In the genomic region with DNA sequence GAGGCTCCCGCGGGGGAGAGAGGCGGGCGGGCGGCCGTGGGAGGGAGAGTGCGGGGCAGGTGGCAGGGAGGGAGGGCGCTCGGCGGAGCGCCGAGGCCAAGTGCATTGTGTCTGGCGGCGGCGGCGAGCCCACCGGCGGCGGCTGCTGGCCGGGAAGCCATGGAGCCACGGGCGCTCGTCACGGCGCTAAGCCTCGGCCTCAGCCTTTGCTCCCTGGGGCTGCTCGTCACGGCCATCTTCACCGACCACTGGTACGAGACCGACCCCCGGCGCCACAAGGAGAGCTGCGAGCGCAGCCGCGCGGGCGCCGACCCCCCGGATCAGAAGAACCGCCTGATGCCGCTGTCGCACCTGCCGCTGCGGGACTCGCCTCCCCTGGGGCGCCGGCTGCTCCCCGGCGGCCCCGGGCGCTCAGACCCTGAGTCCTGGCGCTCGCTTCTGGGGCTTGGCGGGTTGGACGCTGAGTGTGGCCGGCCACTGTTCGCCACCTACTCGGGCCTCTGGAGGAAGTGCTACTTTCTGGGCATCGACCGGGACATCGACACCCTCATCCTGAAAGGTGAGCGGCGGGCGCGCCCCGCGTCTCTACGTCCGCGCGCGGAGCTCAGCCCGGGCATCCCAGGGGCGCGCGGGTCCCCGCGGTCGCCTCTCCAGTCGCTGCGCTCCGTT, we compare ENCODE assay signal across 9 mouse cellular contexts. TPM values are rescaled to one million over a fixed set of nuclear protein-coding genes. Genes with fewer than 3 reads are reported as not detected.
DNase-seq lines count a peak whose midpoint lies in the region; ATAC-seq lines count a peak whose summit lies in the region.
"Had no signal": no experiment of that assay in that cellular context is flagged by ENCODE, and none has a peak within 500 bp of the region (broad histone marks: within the 10 kb centered on the region; RNA-seq: fewer than 3 reads in every experiment).

A gene (plus strand): TSS at position 103 of the 669 bp plus-strand sequence.

- no peaks in the 10 kb centered on the region for H3K9me3 ChIP-seq in embryonic facial prominence, embryonic 13.5 days
- H3K9me3 ChIP-seq in hindbrain, embryonic 16.5 days (ENCODE audit: control insufficient read depth, low read length): no peaks in the 10 kb centered on the region
- no peaks in the 10 kb centered on the region for H3K9me3 ChIP-seq in liver, embryonic 11.5 days (ENCODE audit: control insufficient read depth, low read length)
- no peaks in the 10 kb centered on the region for H3K9me3 ChIP-seq in neural tube, embryonic 12.5 days

- H3K36me3 ChIP-seq in embryonic facial prominence, embryonic 13.5 days: no peaks in the 10 kb centered on the region
- H3K36me3 ChIP-seq in hindbrain, embryonic 16.5 days (ENCODE audit: control insufficient read depth, insufficient read depth, low read length): no peaks in the 10 kb centered on the region
- H3K36me3 ChIP-seq in liver, embryonic 11.5 days (ENCODE audit: control insufficient read depth, insufficient read depth, low read length): no peaks in the 10 kb centered on the region
- H3K36me3 ChIP-seq in neural tube, embryonic 12.5 days: no peaks in the 10 kb centered on the region

- peak within 1 kb of the TSS; percentile 73 for H3K4me3 ChIP-seq in embryonic facial prominence, embryonic 13.5 days
- H3K4me3 ChIP-seq in hindbrain, embryonic 16.5 days (ENCODE audit: low read length): peak within 1 kb of the TSS; percentile 60
- H3K4me3 ChIP-seq in liver, embryonic 11.5 days (ENCODE audit: low read depth, low read length): peak within 1 kb of the TSS; percentile 59
- H3K4me3 ChIP-seq in neural tube, embryonic 12.5 days: peak within 1 kb of the TSS; percentile 74

- H3K27ac ChIP-seq in embryonic facial prominence, embryonic 13.5 days: no peak within 1 kb of the TSS
- H3K27ac ChIP-seq in hindbrain, embryonic 16.5 days (ENCODE audit: low read depth, low read length): peak within 1 kb of the TSS; percentile 83
- no peak within 1 kb of the TSS for H3K27ac ChIP-seq in liver, embryonic 11.5 days (ENCODE audit: low read depth, low read length)
- peak within 1 kb of the TSS; percentile 62 for H3K27ac ChIP-seq in neural tube, embryonic 12.5 days

- H3K27me3 ChIP-seq in embryonic facial prominence, embryonic 13.5 days: peaks cover 54% of the 10 kb centered on the region
- no peaks in the 10 kb centered on the region for H3K27me3 ChIP-seq in hindbrain, embryonic 16.5 days (replicated peaks; ENCODE audit: control insufficient read depth, insufficient read depth, low read length)
- H3K27me3 ChIP-seq in liver, embryonic 11.5 days (replicated peaks; ENCODE audit: control insufficient read depth, insufficient read depth, low read length): peaks cover 39% of the 10 kb centered on the region
- H3K27me3 ChIP-seq in neural tube, embryonic 12.5 days (replicated peaks): no peaks in the 10 kb centered on the region; the same call in 1 of the 2 replicates

- H3K4me1 ChIP-seq in embryonic facial prominence, embryonic 13.5 days: no peaks in the 10 kb centered on the region
- peaks cover 12% of the 10 kb centered on the region for H3K4me1 ChIP-seq in hindbrain, embryonic 16.5 days (ENCODE audit: control insufficient read depth, insufficient read depth, low read depth, low read length)
- no peaks in the 10 kb centered on the region for H3K4me1 ChIP-seq in liver, embryonic 11.5 days (replicated peaks; ENCODE audit: control insufficient read depth, insufficient read depth, low read length)
- peaks cover 15% of the 10 kb centered on the region for H3K4me1 ChIP-seq in neural tube, embryonic 12.5 days

- peak; percentile 32; the same call in 1 of the 2 replicates for ATAC-seq in embryonic facial prominence, embryonic 13.5 days (ENCODE audit: insufficient number of reproducible peaks, insufficient read depth, low FRiP score, low TSS enrichment, low read depth)
- ATAC-seq in hindbrain, embryonic 16.5 days: peak; percentile 67
- ATAC-seq in liver, embryonic 11.5 days (replicated peaks; ENCODE audit: low FRiP score): peak; percentile 39; the same call in 1 of the 2 replicates
- ATAC-seq in neural tube, embryonic 12.5 days (ENCODE audit: low FRiP score, low read depth): peak; percentile 79

- DNase-seq in gastrocnemius, postnatal 14 days: peak; percentile 8
- no peak for DNase-seq in gastrocnemius, postnatal 25 days
- DNase-seq in adrenal gland, postnatal 10 days: peak; percentile 30
- peak; percentile 37 for DNase-seq in liver, embryonic 11.5 days (ENCODE audit: low spot score)
- DNase-seq in spleen, postnatal 36 days (ENCODE audit: low spot score in 2 of 2): no peak

- under 1% methylated on average over 68 of the region's 84 CpGs for WGBS in embryonic facial prominence, embryonic 13.5 days
- under 1% methylated on average over 74 of the region's 84 CpGs for WGBS in hindbrain, embryonic 16.5 days
- WGBS in liver, embryonic 11.5 days: under 1% methylated on average over 80 of the region's 84 CpGs
- WGBS in neural tube, embryonic 12.5 days: under 1% methylated on average over 79 of the region's 84 CpGs

- H3K4me2 ChIP-seq in embryonic facial prominence, embryonic 13.5 days: peak within 1 kb of the TSS; percentile 100
- peak within 1 kb of the TSS; percentile 89 for H3K4me2 ChIP-seq in hindbrain, embryonic 16.5 days (ENCODE audit: low read length)
- H3K4me2 ChIP-seq in liver, embryonic 11.5 days: peak within 1 kb of the TSS; percentile 87
- peak within 1 kb of the TSS; percentile 91 for H3K4me2 ChIP-seq in neural tube, embryonic 12.5 days (replicated peaks)

- intact Hi-C loops in gastrocnemius, postnatal 14 days (cut with DNase I; ENCODE audit: low total_unique reads): no loop called here

- peak within 1 kb of the TSS; percentile 74 for H3K9ac ChIP-seq in embryonic facial prominence, embryonic 13.5 days
- peak within 1 kb of the TSS; percentile 78 for H3K9ac ChIP-seq in hindbrain, embryonic 16.5 days (ENCODE audit: low read depth, low read length)
- peak within 1 kb of the TSS; percentile 25; the same call in 1 of the 2 replicates for H3K9ac ChIP-seq in liver, embryonic 11.5 days (ENCODE audit: low read depth, low read length)
- peak within 1 kb of the TSS; percentile 90 for H3K9ac ChIP-seq in neural tube, embryonic 12.5 days

RNA-seq across cellular contexts. Expression of the gene that starts here (rescaled TPM):
- under 1 TPM; 0.72 to 1.00 TPM for total RNA-seq in gastrocnemius, postnatal 14 days (2021)
- total RNA-seq in gastrocnemius, postnatal 25 days (2021): under 1 TPM; 0.20 to 0.27 TPM
- total RNA-seq in adrenal gland, postnatal 10 days (2021): 1 to 10 TPM; 4.4 to 4.9 TPM
- 4.7 and 6.8 TPM in 2 replicates for polyA plus RNA-seq in embryonic facial prominence, embryonic 13.5 days (2015; fragmentation: Nextera tagmentation; extraction: Ambion mirVana)
- polyA plus RNA-seq in hindbrain, embryonic 16.5 days (2015; fragmentation: Nextera tagmentation; extraction: Ambion mirVana): 26.5 and 29.4 TPM in 2 replicates
- 1.4 and 1.9 TPM in 2 replicates for polyA plus RNA-seq in liver, embryonic 11.5 days (2014; fragmentation: Nextera tagmentation; extraction: Ambion mirVana)
- polyA plus RNA-seq in neural tube, embryonic 12.5 days (2016; fragmentation: Nextera tagmentation; extraction: Ambion mirVana): 30.7 and 32.0 TPM in 2 replicates
- polyA plus RNA-seq: C2C12 had no signal

Comparison
In these comparisons a context has a peak if more than half of its experiments do, and no peak if none do; other contexts are left out.
1. Peak in DNase-seq in gastrocnemius, postnatal 14 days; RNA of the gene not detected or under 1 TPM.
2. DNase-seq: peak in adrenal gland, postnatal 10 days (single experiment) and liver, embryonic 11.5 days (single experiment); none in gastrocnemius, postnatal 25 days (single experiment) and spleen, postnatal 36 days (0 of 2).
3. H3K27ac ChIP-seq: peak in hindbrain, embryonic 16.5 days (single experiment) and neural tube, embryonic 12.5 days (single experiment); none in embryonic facial prominence, embryonic 13.5 days (single experiment) and liver, embryonic 11.5 days (single experiment).
4. H3K9ac ChIP-seq: peak in every context shown above with its lines; median percentile 90 in neural tube, embryonic 12.5 days; 78 in hindbrain, embryonic 16.5 days; 74 in embryonic facial prominence, embryonic 13.5 days; 25 in liver, embryonic 11.5 days.
5. Peak in every context shown above with its lines, with median percentiles within 50 percentile points of each other: ATAC-seq, H3K4me2 ChIP-seq and H3K4me3 ChIP-seq.